Mouse (Mus musculus): Measurements from ENCODE around the gene Smok3b. TPM values are rescaled to one million over a fixed set of nuclear protein-coding genes. Genes with fewer than 3 reads are reported as not detected.

Smok3b gene
- total RNA-seq, 2 experiments from 2014 or later: not detected

- intact Hi-C loops (cut with DNase I): no loop called here
- no peak overlapping the region for H3K4me3 ChIP-seq
- no peak for DNase-seq (ENCODE audit: extremely low spot score in 1 of 2, low spot score in 2 of 2)
- no peak for TF ChIP-seq CTCF (IDR thresholded peaks at IDR 0.05)
- no peak overlapping the region for H3K27ac ChIP-seq
Observed at GRCm38 (mm10) chr5:138073803-138074202, 52.6 kb downstream of the Smok3b start.

DNA sequence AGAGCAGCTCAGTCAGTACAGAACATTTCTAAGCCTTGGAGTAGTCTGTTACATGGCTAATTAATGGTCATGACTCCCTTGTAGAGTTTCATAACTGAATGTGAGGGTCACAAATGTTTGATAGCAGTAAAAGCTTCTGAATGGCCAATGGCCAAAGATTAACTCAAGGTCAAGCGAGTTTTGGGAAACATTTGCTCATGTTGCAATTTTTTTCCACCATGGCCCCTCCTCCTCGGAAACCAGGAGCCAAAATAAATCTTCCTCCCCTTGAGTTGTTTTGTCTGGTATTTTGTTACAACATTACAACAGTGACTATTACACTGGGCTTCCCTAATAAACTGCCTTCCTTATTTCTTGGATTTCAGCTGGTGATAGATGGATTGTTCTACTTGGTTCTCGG, 54.5 kb downstream of the Smok3b start:
- H3K4me3 ChIP-seq: no peak overlapping the region
- intact Hi-C loops (cut with DNase I): no loop called here
- no peak for DNase-seq (ENCODE audit: extremely low spot score in 1 of 2, low spot score in 2 of 2)
- TF ChIP-seq CTCF (IDR thresholded peaks at IDR 0.05): no peak
- no peak overlapping the region for H3K27ac ChIP-seq

GRCm38 (mm10) chr5:138076148-138076547, 54.9 kb downstream of the Smok3b start:
- intact Hi-C loops (cut with DNase I): no loop called here
- no peak for DNase-seq (ENCODE audit: extremely low spot score in 1 of 2, low spot score in 2 of 2)
- no peak overlapping the region for H3K4me3 ChIP-seq
- no peak for TF ChIP-seq CTCF (IDR thresholded peaks at IDR 0.05)
- no peak overlapping the region for H3K27ac ChIP-seq

DNA sequence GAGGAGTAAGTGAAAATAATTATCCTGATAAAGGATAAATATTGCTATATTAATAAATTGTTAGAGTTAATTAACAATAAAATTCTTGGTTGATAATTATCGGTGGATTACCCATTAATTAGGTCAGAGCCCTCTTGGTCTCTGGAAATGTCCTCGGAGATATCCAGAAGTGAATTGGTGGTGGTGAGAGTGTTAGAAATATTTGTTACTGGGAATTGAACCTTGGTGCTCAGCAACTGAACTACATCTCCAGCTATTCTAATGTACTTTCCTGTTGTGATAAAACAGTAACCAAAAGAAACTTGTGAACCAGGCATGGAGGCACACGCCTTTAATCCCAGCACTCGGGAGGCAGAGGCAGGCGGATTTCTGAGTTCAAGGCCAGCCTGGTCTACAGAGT, 59.2 kb downstream of the Smok3b start:
- intact Hi-C loops (cut with DNase I): loop anchor here (5.0 kb wide), 1 partner anchor 193 kb away; no protein-coding TSS in a partner anchor
- no peak overlapping the region for H3K4me3 ChIP-seq
- no peak for TF ChIP-seq CTCF (IDR thresholded peaks at IDR 0.05)

GRCm38 (mm10) chr5:138081446-138081845, 60.2 kb downstream of the Smok3b start:
- DNase-seq (ENCODE audit: extremely low spot score in 1 of 2, low spot score in 2 of 2): no peak
- intact Hi-C loops (cut with DNase I): loop anchor here (5.0 kb wide), 1 partner anchor 194 kb away; no protein-coding TSS in a partner anchor
- H3K27ac ChIP-seq: no peak overlapping the region
- no peak for TF ChIP-seq CTCF (IDR thresholded peaks at IDR 0.05)
- no peak overlapping the region for H3K4me3 ChIP-seq

More for the DNA sequence above, 59.2 kb downstream of the Smok3b start:
- DNase-seq (ENCODE audit: extremely low spot score in 1 of 2, low spot score in 2 of 2): no peak
- no peak overlapping the region for H3K27ac ChIP-seq

GRCm38 (mm10) chr5:138083318-138083900, 62.2 kb downstream of the Smok3b start:
- TF ChIP-seq CTCF (IDR thresholded peaks at IDR 0.05): no peak
- Histone ChIP-seq H3K4me3 (no peak overlapping the region), H3K27ac (no peak overlapping the region)
- no peak for DNase-seq (ENCODE audit: extremely low spot score in 1 of 2, low spot score in 2 of 2)
- intact Hi-C loops (cut with DNase I): loop anchor here (5.0 kb wide), 1 partner anchor 196 kb away; no protein-coding TSS in a partner anchor

DNA sequence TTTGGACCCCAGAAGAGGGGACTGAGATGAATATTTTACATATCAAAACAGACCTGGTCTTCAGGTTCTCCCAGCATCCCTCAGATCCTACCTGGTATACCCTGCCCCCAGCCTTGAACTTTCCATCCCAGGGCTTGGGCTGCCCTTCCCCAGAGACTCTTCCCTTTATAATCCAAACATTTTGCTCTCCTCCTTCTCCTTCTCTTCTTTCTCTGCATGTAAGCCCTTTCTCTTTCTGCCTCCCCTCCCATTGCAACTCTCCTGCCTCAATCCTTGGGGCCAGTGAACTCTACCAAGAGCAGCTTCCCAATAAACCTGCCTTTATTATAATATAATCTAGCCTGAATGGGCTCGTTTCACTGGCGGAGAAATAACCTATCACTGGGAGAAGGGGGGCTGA, 62.7 kb downstream of the Smok3b start:
- no peak overlapping the region for H3K4me3 ChIP-seq
- H3K27ac ChIP-seq: no peak overlapping the region
- no peak for DNase-seq (ENCODE audit: extremely low spot score in 1 of 2, low spot score in 2 of 2)
- no peak for TF ChIP-seq CTCF (IDR thresholded peaks at IDR 0.05)
- intact Hi-C loops (cut with DNase I): loop anchor here (2.0 to 5.0 kb wide), 2 partner anchors 71 to 197 kb away; partner anchors contain the start of gene Zfp113

DNA sequence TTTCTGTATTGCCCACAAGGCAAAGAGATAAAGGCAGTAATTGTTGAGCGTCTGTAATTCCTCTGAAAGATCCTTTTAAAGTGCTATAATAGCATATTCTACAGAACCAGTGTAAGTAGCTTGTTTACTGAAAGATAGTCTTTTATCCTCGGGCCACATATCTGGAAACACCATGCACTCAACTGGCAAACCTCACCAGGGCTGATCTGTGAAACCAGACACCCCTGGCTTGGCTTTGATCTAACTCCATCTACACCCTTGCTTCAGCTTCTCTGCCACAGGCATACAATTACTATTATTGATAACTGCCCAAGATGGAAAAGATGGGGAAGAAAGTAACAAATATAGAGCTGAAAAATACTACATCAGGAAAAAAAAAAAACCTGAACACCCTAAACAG, 63.3 kb downstream of the Smok3b start:
- peak overlapping the region; percentile 99 for H3K4me3 ChIP-seq
- no peak for TF ChIP-seq CTCF (IDR thresholded peaks at IDR 0.05)
- no peak overlapping the region for H3K27ac ChIP-seq
- intact Hi-C loops (cut with DNase I): loop anchor here (2.0 to 5.0 kb wide), 2 partner anchors 70 to 197 kb away; partner anchors contain the start of gene Zfp113
- DNase-seq (ENCODE audit: extremely low spot score in 1 of 2, low spot score in 2 of 2): no peak

DNA sequence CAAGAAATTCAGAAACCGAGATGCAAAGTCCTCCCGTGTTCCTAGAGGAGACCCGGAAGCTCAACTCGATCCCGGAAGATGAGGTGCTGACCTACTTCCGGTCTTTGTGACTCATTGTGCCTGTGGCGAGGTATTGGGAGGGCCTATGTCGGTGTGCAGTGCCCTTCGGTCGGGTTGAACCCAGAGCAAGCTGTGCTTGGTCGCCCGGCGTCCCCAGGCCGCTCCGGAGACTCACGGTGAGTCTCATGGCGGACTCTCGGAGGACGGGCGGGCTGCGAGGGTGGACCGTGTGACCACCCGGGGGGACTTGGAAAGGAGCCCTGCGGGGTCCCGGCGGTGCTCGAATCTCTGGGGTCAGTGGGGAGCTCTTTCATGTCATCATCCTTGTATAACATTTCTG, 63.8 kb downstream of the Smok3b start, which contains the start of gene Zkscan1:
Gene Zkscan1, plus strand, starts transcription at position 89 of the 400 bp plus-strand sequence.
- TF ChIP-seq CTCF (IDR thresholded peaks at IDR 0.05): no peak
- intact Hi-C loops (cut with DNase I): loop anchor here (2.0 to 5.0 kb wide), 3 partner anchors 70 to 198 kb away; partner anchors contain the start of gene Zfp113
- peak within 1 kb of the TSS; percentile 98 for H3K27ac ChIP-seq
- peak within 1 kb of the TSS; percentile 99 for H3K4me3 ChIP-seq
- peak; percentile 72 to 77 for DNase-seq (ENCODE audit: extremely low spot score in 1 of 2, low spot score in 2 of 2)

DNA sequence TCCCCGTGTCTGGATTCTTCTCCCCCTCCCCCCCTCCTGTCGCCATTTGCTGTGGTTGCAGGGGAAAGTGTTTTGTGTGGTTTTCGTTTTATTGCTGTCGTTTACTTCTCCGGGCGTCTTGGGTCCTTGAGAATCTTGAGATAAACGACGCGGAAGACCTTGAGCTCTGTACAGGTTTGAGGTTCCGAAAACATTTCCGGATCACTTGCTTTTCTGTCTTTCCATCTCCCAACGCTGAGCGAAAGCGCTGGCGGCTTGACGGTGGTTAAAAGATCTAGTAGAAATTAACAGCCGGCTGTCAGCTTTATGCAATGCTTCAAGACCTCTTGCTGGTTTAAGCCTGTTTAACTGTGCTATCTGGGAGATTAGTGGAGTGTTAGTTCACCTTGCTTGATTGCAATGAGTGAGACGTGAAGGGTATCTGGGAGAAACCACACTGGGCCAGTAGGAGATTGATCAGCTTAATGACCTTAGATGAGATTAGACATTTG, 64.2 kb downstream of the Smok3b start:
- Histone ChIP-seq H3K27ac (peak overlapping the region; percentile 98), H3K4me3 (peak overlapping the region; percentile 99)
- DNase-seq (ENCODE audit: extremely low spot score in 1 of 2, low spot score in 2 of 2): no peak
- intact Hi-C loops (cut with DNase I): loop anchor here (2.0 to 5.0 kb wide), 2 partner anchors 69 to 167 kb away; partner anchors contain the start of gene Zfp113
- TF ChIP-seq CTCF (IDR thresholded peaks at IDR 0.05): no peak

- intact Hi-C loops (cut with DNase I): loop anchor here (5.0 kb wide), 1 partner anchor 165 kb away; no protein-coding TSS in a partner anchor
Observed at GRCm38 (mm10) chr5:138086842-138087241, 65.6 kb downstream of the Smok3b start.

GRCm38 (mm10) chr5:138088366-138088765, 67.1 kb downstream of the Smok3b start:
- no peak overlapping the region for H3K27ac ChIP-seq
- no peak for TF ChIP-seq CTCF (IDR thresholded peaks at IDR 0.05)
- no peak overlapping the region for H3K4me3 ChIP-seq
- intact Hi-C loops (cut with DNase I): loop anchor here (5.0 kb wide), 1 partner anchor 164 kb away; no protein-coding TSS in a partner anchor
- DNase-seq (ENCODE audit: extremely low spot score in 1 of 2, low spot score in 2 of 2): no peak

More at GRCm38 (mm10) chr5:138086842-138087241, 65.6 kb downstream of the Smok3b start:
- DNase-seq (ENCODE audit: extremely low spot score in 1 of 2, low spot score in 2 of 2): no peak
- TF ChIP-seq CTCF (IDR thresholded peaks at IDR 0.05): no peak
- no peak overlapping the region for H3K4me3 ChIP-seq
- no peak overlapping the region for H3K27ac ChIP-seq

Measured in left cerebral cortex, adult 2 months (tissue).